Mouse (Mus musculus) lung, postnatal 10 days (tissue): ENCODE results near the gene Zfp771.
"Not testable (repeated sequence)": the region's sequence is repeated elsewhere in the genome, so short reads cannot be mapped to it uniquely, and the experiment has no call there.

Experiments
- DNase-seq: peaks from one replicate; pipeline ENCODE4 v3.0.0; 2021

Zfp771 gene

GRCm38 (mm10) chr7:127217901-127218642 lies 26.0 kb upstream of the Zfp771 start:
- DNase-seq = no peak

DNA sequence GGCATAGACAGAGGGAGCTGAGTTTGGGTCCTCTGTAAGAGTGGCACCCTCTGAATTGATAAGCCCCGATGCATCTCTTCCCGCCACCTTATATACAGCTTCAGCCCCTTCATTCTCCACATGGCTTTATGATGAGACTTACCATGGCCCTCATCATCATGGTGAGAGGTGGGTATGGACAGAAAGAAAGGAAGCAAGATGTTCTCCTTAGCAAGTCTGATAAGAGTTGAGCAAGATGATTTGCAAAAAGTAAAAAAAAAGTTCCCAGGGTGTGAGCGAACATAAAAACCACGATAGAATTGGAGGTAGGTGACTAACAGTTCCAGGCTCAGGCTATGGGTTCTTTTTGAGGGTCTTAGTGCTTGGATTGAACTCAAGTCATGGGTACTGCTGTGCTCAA lies 25.4 kb upstream of the Zfp771 start:
- no peak for DNase-seq

DNA sequence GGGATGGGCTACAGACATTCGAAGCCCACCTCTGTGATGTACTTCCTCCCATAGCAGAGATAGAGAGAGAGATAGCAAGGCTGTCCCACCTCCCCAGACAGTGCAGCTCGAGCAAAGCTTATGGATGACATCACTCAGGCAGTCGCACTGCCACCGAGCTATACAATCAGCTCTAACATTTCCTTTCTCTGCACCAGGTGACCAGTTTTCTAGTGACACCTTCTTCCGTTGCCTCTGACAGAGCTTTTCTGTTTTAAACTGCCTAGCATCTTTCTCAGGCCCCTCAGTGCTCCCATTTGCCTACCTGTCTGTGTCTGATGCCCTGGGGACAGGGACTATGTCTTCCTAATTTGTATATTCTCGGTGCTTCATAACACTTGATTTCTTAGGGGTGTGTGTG lies 23.6 kb upstream of the Zfp771 start:
- no peak for DNase-seq

DNA sequence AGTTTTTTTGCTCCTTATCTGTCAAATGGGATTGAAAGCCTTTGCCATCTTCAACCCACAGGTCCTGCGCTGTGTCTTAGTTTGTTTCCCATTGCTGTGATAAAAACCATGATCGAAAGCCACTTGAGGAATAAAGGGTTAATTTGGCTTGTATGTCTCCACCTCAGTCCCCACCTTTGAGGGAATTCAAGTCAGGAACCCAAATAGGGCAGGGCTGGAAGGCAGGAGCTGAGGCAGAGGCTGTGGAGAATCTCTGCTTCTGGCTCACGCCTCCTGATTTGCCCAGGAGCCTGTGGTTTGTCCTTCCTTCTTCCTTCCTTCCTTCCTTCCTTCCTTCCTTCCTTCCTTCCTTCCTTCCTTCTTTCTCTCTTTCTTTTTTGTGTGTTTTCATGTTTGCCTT lies 21.0 kb upstream of the Zfp771 start:
- DNase-seq = no peak

GRCm38 (mm10) chr7:127223515-127224478 lies 20.3 kb upstream of the Zfp771 start:
- no peak for DNase-seq

DNA sequence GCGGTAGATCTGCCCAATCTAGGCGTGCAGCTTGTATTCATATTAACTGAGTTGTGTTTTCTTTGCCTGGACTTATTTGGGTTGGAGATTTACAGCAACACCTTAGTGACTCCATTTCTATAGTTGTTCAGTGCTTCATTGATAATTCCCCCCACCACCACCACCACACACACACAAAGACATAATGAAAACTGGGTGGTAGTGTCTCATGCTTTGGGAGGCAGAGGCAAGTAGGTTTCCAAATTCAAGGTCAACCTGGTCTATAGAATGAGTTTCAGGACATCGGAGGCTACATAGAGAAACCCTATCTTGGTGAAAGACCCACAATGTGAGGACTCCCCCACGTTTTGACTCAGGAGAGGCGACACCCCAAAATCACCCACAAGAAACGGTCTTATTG lies 19.5 kb upstream of the Zfp771 start:
- DNase-seq = no peak

GRCm38 (mm10) chr7:127225147-127225995 lies 18.7 kb upstream of the Zfp771 start:
- DNase-seq = no peak

DNA sequence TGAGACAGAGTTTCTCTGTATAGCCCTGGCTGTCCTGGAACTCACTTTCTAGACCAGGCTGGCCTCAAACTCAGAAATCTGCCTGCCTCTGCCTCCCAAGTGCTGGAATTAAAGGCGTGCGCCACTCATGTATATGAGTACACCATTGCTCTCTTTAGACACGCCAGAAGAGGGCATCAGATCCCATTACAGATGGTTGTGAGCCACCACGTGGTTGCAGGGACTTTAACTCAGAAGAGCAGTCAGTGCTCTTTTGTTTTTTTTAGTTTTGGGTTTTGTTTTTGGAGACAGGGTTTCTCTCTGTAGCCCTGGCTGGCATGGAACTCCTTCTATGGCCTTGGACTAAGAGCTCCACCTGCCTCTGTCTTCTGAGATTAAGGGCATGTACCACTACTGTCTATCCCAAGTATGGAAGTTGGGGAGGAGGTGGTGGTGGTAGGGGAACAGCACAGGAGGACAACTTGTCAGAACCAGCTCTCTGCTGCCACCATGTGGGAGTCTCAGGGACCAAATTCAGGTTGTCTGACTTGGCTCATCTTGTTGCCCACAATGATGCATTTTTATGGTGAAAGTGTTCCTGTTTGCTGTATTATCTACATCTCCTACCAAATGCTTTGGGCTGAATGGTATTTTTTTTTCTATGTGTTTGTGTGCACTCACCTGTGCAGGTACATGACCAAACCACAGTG lies 15.3 kb upstream of the Zfp771 start:
- DNase-seq = peak; percentile 90

DNA sequence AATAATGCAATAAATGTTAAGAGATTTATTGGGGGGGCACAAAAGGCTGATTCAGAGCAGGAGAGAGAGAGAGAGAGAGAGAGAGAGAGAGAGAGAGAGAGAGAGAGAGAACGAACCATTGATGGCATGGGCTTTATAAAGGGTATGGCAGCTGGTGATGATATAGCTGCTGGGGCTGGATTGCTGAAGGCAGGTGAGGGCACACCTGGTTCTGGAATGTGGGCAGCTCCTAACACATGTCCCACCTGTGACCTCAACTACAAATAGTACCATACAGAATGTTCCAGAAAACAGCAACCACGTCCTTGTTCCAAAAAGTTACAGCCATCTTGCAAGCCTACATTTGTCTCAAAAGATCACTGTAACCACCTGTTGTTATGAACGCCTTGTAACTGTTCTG lies 12.7 kb upstream of the Zfp771 start:
- no peak for DNase-seq

DNA sequence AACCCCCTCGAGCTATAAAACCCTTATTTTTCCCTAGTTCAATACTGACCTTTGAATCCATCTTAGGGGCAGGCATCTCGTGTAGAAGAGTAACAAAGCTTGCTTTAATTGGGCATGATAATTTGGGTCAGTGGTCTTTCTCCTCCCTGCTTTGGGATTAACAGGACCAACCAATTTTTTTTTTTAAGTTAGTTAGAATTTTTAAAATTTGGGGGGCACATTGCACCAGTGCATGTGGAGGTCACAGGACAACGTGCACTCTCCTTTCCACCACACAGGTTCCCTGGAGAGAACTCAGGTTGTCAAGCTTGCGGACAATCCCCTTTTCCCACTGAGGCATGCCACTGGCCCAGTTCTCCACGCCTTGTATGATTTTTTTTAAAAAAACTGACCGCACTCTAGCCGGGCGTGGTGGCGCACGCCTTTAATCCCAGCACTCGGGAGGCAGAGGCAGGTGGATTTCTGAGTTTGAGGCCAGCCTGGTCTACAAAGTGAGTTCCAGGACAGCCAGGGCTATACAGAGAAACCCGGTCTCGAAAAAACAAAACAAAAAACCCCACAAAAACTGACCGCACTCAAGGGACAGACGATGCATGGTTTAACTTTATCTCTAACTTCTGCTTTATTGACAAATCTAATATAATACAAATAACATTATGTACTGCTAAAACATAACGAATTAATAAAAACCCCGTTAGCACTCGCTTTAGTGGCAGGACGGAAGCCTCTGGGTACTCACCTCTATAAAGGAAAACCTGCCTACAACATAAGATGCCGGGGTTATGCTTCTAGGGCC lies 12.1 kb upstream of the Zfp771 start:
- no peak for DNase-seq

- DNase-seq = peak; percentile 86
These were observed 11.3 kb upstream of the Zfp771 start, which contains the start of the genes Zfp553 and Sept1 for GRCm38 (mm10) chr7:127232622-127233367. Gene Zfp553 (plus strand): TSS chr7:127233061. Gene Sept1 (minus strand): TSS chr7:127233130.

GRCm38 (mm10) chr7:127233368-127233749 lies 10.7 kb upstream of the Zfp771 start:
- DNase-seq = peak; percentile 36

DNA sequence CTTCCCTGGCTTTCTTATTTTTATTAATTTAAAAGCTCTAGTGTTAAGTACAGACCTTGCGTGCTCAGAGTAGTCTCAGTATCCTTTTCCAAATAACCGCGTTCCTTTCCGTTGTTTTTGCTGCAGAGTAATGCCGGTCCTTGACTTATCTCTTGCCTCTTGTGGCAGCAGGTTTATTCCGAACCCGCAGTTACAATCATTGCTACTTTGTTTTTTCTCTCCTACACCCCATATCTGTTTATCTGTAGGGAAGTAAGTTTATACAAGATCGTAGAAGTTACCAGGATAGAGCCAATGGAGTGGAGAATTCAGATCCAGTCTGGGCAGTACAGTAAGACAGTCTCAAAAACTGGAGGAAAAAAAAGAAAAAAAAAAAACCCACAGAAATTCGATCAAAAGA lies 10.3 kb upstream of the Zfp771 start:
- no peak for DNase-seq

- no peak for DNase-seq
These were observed 9.3 kb upstream of the Zfp771 start for GRCm38 (mm10) chr7:127234777-127235176.

GRCm38 (mm10) chr7:127243361-127243867 lies 660 bp upstream of the Zfp771 start:
- DNase-seq = no peak

DNA sequence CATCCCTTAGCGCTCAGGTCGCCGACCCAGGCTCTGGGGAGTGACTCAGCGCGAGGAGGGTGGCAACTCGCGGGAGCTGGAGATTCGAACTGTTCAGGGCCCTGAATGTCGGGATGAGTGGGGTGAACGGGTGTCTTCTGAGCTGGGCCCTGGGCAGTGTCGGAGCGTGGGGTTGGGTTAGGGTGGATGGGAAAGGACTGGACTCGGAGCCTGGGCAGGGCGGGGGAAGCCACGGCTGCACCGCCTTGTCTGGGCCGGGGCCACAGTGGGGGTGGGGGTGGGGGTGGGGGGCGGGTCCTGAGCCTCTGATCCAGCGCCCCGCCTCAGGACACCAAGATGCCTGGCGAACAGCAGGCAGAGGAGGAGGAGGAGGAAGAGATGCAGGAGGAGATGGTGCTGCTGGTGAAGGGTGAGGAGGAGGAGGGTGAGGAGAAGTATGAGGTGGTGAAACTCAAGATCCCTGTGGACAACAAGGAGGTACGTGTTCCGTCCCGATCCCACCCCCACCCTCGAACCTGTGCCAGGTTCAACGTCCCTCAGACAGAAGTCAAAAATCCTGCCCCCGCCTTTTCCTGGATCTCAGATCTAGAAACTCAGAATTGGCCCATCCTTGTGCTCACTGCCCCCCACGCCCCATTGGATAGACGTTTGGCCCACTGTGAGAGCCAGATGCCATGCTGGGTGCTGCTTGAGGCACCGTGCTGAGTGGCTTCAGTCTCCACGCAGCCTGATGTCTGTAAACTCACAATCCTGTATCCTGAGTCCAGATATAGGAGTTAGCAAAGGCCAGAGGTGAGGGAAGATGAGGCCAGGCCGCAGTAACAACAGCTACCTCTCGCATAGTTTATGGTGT lies 810 bp downstream of the Zfp771 start:
- peak; percentile 62 for DNase-seq

- not testable (repeated sequence) for DNase-seq
These were observed 6.4 kb downstream of the Zfp771 start for GRCm38 (mm10) chr7:127250511-127250910.

GRCm38 (mm10) chr7:127252414-127252813 lies 8.3 kb downstream of the Zfp771 start:
- DNase-seq = peak; percentile 36

GRCm38 (mm10) chr7:127253341-127253740 lies 9.3 kb downstream of the Zfp771 start:
- no peak for DNase-seq
